Mouse (Mus musculus) layer of hippocampus, adult 9-10 months (tissue): ENCODE results near the gene Epb41l1.
A peak's percentile ranks its signal among the peaks of the same experiment; 100 is the strongest.

ENCODE experiments used
- DNase-seq: peaks from one replicate; pipeline ENCODE4 v3.0.0; 2022; ENCODE audit warnings: low spot score

Epb41l1 gene

DNA sequence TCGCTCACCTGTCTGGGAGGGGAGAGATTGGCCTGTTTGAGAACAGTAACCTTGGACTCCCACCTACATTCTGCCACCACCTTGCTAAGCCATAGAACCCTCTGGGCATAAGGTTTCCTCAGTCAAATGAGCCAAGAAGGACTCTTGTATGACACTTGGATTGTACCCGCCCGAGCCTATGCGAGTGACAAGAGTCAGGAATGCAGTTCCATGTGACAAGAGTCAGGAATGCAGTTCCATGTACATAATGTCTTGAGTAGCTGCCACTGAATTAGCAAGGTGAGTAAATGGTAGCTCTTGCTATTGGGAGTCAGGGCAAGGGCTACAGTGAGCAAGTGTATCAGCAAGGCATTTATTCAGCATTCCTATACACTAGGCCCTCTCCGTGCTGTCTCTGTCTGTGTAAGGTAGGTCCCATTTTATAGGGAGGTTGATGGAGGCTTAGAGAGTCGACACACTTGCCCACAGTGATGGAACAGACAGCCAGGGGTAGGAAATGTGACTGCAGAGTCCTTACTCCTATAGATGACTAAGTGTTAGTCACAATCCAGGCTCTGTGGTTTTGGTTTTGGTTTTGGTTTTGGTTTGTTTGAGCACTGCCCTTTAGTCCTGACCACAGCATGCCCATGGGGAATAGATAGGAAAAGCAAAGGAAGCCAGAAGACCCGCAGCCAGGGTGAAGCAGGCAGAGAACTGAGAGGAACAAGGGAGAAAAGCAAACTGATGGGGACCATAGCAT, 118.3 kb downstream of the Epb41l1 start:
- DNase-seq, result no peak

DNA sequence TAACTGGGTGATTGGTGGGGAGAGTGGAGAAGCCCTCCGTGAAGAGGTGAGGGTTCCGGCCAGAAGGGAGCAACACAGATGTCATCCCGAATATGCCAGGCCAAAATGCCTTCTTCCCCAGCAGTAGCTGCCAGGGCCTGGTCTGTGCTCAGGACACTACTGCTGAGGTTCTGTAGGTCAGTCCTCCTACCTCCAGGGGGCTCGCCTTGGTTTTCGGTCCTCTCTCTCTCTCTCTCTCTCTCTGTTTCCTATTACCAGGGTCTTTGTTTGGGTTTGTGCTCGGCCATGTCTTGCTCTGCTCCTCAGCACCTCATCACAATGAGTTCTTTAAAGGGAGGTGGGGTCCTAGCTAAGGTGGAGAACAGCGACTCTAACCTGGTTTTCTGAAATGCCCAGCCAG, 120.3 kb downstream of the Epb41l1 start:
- DNase-seq, result no peak

DNA sequence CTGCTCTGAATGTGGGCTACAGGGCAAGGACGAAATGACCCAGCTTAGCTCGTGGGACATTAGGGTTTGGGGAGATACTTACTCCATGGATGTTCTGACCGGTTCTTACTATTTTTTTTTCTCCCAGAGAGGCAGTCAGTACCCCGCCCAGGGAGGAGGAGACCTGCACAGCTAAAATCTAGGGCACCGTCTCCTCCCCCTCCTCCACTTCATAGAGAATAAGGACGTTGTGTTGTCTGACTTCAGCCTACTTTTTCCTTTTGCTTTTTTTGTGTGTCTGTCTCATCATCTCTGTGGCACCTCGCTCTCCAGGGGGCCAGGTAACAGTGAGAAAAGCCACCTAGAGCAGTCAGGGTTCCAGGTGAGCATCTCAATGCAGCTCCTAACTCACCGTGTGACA, 121.7 kb downstream of the Epb41l1 start:
- no peak for DNase-seq

DNA sequence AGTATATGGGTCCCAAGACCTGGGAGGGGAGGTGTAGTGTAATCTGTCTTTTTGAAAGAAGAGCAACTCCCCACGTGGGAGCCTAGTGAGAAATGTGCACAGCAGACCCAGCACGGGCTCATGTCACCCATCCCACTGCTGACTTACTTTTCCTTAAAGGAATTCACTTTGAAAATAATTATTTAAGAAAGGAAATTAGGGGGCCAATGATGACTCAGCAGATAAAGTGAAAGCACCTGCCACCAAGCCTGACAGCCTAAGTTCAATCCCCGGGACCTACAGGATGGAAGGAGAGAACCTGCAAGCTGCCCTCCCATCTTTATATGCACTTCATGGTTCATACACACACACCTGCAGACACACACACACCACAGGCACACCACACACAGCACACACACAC, 123.1 kb downstream of the Epb41l1 start:
- no peak for DNase-seq

DNA sequence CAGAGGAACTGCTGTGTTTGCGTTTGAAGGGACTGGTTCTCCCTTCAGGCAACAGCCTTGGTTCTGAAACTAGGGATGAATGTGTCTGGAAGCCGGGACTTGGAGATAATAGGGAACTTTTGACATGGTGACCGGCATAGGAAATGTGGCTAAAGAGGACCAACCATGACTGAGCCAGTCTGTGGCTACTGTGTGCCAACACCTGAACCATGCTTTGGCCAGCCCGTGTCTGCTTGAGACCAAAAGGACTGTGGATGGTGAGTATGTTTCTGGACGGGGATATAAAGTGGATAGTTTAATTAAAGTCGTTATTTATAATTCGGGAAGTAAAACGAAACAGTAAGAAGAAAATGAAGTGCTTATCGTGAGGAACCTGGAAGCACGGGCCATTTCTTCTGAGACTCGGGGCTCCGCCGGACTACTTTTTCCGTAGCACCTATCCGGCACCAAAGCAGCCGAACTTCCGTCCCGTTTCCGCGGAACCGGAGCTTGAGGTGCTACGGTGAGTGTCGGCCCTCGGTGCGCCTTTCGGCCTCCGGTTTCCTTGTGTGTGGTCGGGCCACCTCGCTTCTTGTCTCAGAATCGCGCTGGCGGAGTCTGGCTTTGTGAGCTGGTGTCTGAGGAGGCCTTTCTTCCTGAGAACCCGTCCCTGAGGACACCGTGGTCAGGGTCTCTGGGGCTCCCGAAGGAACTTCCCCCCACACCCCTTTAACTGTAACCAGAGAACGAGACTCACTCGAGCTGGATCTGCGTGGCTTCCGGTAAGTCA, 126.6 kb downstream of the Epb41l1 start, which contains the start of gene Aar2:
TSS of gene Aar2 (plus strand) at position 462 of the 769 bp plus-strand sequence.
- DNase-seq, result peak; percentile 32

DNA sequence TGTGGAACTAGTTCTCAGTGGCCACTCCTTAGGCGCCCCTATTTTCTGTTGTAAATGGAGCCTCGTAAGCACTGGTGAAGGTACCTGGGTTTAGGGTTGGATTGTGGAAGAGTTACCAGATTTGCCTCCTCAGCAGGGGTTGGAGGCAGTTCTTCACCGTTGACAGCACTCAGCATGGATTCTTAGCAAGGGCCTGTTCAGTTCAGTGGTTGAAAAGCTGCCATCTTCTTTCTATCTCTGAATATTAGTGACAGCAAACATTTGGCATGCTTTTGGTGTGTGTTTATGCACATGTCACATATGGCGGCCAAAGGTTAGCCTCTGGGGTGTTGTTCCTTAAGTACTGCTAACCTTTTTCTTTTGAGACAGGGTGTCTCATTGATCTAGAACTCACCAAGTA, 131.7 kb downstream of the Epb41l1 start:
- no peak for DNase-seq

DNA sequence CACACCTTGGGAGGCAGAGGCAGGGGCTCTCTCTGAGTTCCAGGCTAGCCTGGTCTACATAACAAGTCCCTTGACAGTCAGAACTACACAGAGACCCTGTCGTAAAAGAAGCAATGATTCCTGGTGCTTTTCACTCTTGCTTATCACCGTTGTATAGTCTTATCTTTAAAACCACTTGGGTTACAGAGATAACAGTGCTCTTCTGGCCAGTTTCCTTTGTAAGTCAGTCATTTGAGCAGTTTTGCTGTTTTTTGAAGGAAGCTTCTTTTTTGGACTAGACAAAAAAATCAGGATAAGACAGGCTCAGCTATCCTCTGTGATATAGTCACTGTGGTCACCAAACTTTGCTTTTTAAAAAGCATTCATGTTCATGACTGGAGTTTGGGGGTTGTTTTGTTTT, 141.1 kb downstream of the Epb41l1 start:
- DNase-seq, result no peak

DNA sequence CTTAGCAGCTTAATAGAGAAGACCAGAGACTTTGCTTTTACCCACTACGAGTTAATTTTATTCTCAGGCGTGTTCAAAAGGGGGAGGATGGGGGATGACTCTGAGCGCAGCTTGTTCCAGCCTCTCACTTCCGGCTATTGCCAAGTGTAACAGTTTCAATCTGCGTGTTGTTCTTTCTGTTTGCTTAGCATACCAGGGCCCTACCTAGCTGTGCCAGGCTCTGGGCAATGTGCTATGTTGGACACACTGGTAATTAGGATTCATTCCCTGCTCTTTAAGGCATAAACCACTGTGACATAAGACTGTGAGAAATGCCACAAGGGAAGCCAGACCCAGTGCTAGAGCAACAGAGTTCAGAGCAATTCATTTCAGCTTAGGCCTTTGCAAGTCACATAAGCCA, 142.8 kb downstream of the Epb41l1 start:
- DNase-seq, result no peak

DNA sequence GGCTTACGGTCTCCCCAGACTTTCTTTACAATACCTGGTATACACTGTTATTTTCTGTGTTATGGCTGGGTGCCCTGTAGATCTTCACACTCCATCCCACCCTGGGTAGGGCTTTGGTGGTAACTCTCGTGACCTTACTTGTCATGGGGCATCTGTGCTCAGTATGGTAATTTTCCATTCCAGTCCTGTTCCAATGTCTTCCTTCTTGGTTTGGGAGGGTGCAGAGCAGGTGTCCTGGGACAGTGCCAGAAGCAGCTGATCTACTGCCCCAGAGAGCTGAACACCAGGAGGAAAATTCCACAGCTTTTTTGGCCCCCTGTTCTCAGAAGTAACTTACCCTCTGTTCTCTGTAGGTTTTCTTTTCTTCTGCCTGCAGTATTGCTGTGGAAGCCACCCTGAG, 145.8 kb downstream of the Epb41l1 start:
- DNase-seq, result no peak

DNA sequence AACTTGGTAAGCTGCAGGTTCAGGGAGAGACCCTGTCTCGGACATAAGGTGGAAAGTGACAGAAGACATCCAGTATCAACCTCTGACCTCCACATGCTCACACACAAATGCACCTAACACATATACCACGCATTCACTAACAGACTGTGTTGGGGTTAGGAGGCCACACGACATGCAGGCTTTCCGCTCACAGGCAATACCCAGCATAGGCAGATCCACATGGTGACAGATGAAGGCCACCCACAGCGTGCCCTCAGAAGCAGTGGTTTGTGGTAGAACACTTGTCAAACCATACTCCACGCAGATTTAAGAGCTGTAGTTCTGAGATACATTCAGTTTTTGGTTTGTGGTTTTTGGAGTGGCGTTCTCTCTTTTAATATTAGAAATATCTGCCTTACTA, 147.9 kb downstream of the Epb41l1 start:
- DNase-seq, result no peak

DNA sequence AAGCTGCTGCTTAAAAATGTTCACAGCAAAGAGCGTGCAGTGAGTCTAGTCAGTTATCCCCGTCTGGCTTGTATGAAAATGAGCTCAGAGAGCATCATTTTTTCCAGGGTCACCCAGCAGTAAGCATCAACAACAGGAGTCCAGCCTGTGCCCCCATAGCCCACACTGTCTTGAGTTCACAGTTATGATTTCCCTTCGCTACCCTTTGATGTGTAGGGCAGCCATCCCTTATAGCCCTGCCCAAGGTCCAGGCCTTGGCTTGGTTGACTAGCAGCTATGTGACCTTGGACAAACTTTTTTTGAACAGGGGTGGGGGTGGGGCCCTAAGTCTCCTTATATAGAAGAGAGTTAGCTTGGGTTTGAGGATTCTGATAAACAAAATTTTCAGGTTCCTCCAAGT, 148.6 kb downstream of the Epb41l1 start:
- no peak for DNase-seq

DNA sequence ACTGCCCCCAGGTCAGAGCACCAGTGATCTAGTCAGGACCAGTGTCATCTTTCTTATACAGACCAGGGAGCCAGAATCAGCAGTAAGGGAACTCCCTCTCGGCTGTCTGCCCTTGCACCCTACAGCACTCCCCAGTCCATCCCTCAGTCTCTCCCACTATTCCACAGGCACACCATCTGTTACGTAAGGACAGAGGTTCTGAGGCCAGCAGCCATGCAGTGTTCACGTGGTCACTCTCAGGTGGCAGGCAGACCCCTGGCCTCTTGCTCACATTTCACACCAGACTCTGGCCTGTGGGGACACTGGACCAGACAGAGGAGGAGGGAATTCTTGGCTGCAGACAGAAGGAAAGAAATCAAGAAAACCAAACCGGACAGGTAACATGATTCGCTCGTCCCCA, 150.8 kb downstream of the Epb41l1 start:
- no peak for DNase-seq

DNA sequence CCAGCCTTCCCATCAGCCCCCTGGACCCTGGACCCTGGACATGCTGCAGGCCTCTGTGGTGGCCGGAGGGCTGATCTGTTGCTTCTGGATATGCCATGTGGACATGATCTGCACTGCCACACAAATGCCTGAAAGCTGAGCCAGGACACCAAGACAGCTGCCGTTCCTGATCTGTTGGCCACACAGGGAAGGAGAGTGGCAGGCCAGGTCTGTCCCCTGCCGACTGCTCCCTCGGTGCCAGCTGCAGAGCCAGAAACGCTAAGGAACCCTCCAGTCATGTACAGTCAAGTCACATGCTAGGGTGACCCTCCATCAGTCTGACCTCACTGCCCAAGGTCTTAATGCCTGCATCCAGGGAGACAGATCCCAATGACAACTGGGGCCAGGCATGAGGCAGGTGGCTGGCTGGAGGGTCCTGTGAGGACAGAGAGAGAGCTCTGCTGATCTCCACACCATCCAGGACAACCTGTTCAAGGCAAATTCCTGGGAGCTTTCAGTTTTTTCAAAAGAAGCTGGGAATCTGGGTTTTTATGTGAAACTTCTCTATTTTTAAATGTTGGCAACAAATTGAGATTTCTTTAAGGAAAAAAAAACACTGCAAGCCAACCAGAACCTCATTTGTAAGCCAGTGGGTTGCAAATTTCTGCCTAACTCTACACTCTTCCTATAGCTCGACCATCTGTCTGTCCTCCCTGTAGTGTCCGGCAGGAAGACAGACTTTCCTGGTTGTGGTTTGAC, 156.3 kb downstream of the Epb41l1 start:
- DNase-seq, result no peak

DNA sequence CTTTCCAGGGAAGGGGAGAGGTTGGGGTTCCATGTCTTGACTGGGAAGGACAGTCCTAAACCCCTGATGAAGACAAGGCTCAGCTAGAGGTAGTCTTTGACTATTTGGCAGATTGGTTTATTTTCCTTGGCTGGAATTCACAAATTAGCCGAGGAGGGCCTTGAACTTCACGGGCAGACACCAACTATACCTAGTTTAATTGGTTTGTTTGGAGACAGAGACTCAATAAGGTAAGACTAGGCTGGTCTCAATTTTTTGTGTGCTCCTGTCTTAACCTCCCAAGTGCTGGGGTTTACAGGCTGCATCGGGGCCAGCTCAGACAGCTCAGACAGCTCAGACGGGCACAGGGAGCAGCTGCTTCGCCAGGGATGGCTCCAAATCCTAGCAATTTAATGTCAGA, 159.8 kb downstream of the Epb41l1 start:
- DNase-seq, result no peak

DNA sequence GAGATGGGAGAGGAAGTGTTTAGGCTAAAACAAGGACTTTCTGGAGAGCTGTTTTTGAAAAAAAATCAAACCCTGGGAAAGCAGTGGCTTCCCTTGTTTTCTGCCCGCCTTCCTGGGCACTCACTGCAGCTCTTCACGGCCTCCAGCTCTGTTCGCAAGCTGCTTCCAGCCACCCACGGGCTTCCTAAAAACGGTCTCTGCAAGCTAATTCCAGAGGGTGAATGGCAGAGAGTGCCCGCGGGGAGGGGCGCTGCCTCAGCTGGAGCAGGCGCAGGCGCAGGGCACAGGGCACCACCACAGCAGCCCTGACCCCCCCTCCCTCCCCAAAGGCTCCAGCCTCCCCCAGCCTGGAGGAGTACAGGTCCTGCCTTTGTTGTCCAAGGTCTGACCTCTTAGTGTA, 160.5 kb downstream of the Epb41l1 start:
- DNase-seq, result peak; percentile 54

DNA sequence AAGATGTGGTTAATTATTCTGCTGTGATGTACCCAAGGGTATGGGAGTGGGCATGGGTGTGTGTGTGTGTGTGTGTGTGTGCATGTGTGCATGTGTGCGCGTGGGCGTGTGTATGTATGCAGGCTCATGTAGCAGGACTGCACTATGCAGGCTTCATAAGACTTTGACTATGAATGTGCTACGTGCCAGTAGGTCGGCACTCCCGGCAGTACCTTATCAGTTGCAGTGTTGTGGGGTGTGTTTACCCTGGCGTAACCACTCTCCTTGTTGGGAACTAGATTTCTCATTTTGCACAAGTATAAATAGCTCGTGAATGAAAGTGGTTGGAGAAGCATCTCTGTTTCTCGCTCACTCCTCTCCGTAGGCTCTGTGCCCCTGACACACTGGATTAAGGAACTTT, 162.2 kb downstream of the Epb41l1 start:
- no peak for DNase-seq

DNA sequence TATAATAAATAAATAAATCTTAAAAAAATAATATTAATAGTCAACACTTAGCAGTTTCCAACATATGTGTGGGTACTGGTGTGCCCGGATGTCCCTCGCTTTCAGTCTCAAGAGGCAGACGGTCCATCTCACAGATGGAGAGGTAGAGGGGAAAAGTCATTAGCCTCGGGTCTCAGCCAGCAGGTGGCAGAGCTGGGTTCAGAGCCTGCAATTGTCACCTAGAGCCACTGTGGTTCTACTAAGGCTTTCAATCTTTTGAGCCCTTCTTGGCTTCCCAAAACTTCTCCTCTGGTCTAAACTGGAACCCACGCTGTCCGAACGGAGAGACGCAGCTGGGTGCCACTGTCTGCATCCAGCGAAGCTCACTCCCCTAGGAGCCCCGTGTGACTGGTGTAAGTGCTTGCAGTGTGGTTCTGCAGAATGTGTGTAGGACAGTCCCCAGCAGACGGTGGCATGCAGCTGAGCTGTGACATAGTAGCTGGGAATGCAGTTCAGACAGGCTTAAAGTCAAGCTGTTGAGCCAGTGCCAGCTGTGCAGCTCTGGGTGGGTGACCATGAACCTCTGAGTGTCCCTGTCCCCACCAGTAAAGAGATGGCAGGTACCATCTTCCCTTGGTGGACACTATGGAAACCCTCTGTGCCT, 163.6 kb downstream of the Epb41l1 start:
- DNase-seq, result no peak

DNA sequence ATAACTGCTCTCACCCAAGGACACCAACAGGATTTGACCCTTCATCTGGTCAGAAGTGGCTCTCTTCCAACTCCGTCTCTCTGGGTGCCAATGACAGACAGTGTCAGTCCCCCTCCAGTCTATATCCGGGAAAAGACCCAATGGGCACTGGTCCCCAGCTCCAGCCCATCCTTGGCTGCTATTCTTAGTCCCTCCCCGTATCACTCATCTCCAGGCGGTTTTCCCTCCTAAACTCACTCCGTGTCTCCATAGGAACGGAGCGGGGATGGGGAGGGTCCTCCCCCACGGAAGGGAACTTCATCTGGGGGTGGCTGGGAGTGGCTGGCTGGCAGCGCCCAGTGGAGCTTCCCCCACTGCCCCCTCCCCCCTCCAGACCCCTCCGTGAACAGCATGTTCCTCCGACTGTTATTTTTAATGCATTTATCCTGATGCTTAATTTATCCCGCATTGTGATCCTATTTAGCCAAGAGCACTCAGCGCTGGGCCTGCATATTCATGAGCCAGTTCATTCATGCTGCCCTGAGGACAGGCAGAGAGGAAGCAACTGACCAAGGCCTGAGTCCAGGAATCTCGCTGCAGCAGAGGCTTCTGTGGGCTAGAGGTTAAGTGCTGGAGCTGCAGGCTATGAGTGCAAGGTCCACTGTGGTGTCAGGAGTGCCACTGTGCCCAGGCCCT, 164.2 kb downstream of the Epb41l1 start:
- no peak for DNase-seq

DNA sequence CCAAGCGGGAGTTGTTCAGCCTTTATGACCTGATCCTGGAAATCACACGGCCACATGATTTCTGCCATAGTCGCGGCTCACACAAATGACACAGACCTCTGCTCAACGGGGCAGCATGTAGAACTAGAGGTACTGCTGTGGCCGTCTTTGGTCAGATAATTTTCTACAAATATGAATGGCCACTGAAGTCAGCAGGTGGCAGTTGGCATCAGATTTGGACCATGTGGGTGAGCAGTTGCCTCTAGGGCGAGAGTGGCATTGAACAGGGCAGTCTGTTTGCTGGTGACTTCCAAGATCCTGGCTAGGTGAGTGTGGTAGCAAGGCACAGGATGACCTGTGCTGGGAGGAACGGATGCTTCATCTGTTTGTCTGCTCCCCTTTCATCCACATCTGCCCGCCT, 168.8 kb downstream of the Epb41l1 start:
- no peak for DNase-seq
